Mouse (Mus musculus) cerebellum, adult 8-10 months (tissue): ENCODE measurements around the gene Lrp10.

Experiments used
- DNase-seq: peaks from one replicate; pipeline ENCODE4 v3.0.0; 2022

Lrp10 gene

DNA sequence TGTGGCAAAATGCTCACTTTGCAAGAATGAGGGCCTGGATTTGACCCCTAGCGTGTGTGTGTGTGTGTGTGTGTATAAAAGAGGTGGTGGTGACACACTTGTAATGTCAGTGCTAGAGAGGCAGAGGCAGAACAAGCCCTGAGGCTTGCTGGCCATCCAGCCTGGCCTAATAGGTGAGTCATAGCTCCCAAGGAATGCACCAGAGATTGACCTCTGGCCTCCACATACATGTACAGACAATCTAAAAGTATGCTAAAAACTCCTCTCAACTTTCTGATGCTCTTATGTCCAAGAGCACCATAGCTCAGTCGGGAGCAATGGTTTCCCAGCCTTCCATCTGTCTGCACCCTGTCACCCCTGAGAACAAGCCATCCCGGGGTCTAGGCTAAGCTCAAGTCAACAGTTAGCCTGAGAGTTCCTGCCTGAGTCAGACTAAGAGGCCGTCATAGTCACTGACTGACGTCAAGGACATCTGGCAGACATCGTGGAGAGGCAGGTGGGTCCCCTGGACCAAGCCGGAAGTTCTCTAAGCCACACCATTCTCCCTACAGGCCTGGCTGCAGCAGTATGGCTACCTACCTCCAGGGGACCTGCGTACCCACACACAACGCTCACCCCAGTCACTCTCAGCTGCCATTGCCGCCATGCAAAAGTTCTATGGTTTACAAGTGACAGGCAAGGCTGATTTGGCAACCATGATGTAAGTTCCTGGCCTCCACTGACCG, 28.6 kb upstream of the Lrp10 start:
- DNase-seq: no peak

DNA sequence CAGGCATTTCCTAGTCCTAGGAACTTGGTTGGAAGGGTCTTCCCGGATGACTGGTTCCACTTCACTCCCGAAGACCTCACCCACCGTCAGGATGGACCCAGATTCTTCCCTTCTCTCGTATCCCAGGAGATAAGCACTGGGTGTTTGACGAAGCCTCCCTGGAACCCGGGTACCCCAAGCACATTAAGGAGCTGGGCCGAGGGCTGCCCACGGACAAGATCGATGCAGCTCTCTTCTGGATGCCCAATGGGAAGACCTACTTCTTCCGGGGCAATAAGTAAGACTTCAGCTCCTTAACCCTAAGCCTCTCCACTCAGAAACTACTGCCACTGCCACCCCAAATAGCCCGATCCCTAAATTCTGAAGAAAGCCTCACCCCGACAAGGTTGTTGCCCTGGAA, 24.8 kb upstream of the Lrp10 start:
- DNase-seq: no peak

DNA sequence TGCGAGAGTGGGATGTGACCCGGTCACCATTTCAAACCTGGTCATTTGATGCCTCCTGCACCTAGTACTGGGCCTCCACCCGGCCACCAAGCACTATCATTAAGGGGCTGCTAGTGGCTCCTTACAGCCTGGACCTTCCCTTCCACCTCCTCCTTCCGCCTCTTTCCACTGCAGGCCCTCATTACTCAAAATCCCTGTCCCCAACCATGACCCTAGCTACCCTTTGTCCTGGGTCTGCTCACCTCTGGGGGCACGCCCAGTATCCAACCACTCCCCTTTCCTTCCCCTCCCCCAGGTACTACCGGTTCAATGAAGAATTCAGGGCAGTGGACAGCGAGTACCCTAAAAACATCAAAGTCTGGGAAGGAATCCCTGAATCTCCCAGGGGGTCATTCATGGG, 24.3 kb upstream of the Lrp10 start:
- DNase-seq: no peak

DNA sequence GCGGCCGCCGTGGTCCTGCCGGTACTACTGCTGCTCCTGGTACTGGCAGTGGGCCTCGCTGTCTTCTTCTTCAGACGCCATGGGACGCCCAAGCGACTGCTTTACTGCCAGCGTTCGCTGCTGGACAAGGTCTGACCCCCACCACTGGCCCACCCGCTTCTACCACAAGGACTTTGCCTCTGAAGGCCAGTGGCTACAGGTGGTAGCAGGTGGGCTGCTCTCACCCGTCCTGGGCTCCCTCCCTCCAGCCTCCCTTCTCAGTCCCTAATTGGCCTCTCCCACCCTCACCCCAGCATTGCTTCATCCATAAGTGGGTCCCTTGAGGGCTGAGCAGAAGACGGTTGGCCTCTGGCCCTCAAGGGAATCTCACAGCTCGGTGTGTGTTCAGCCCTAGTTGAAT, 23.4 kb upstream of the Lrp10 start:
- no peak for DNase-seq

DNA sequence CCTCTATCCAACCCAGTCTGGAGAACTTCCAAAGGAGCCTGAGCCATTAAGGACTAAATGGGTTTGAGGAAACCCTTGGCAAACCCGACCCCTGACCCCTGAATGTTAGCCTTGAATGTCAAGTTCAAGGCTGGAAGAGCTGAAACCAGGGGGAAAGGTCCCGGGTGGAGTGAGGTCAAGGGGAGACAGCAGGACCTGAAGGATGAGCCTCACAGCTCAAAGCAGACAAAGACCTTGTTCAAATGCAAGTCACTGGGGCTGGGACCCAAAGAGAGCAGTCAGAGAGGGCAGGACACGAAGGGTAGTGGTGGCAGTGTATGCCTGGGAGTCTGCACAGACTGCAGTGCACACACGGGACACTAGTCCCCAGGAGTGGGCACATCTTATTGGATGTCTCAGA, 22.6 kb upstream of the Lrp10 start:
- no peak for DNase-seq

DNA sequence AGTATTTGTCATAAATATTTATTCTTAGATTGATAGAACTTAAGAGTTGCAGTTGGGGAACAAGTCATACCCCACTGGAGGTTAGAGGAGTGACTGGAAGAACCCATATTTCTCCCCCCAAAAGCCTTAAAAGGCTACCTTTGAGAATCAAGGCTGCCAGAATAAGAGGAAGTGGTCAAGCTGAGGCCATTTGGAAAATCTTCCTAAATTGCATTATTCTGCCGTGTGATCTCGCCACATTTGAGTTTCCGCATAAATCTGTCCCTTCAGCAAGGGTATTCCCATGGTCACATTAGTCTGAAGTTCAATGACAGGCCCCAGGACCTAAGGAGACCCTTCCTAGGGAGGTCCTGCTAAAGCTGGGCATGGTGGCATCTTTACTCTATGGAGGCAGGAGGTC, 21.4 kb upstream of the Lrp10 start:
- DNase-seq: no peak

DNA sequence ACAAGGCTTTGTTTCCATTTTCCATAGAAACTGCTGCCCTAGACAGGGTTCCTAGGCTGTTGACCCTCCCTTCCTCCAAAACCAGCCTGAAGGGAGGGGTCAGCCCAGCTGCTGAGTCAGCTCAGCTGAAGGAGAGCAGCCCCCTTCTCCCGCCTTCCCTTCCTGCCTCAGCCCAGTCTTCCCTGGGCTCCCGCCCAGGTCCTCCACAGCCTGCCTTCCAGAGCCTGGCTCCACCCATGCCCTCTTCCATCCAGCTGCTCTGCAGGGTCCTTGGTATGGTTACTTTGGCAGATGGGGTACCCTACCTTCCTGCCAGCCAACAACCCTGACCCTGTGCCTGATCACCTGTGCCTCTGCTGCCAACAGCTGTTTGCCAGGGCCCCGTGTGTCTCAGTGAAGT, 20.7 kb upstream of the Lrp10 start:
- DNase-seq: no peak

DNA sequence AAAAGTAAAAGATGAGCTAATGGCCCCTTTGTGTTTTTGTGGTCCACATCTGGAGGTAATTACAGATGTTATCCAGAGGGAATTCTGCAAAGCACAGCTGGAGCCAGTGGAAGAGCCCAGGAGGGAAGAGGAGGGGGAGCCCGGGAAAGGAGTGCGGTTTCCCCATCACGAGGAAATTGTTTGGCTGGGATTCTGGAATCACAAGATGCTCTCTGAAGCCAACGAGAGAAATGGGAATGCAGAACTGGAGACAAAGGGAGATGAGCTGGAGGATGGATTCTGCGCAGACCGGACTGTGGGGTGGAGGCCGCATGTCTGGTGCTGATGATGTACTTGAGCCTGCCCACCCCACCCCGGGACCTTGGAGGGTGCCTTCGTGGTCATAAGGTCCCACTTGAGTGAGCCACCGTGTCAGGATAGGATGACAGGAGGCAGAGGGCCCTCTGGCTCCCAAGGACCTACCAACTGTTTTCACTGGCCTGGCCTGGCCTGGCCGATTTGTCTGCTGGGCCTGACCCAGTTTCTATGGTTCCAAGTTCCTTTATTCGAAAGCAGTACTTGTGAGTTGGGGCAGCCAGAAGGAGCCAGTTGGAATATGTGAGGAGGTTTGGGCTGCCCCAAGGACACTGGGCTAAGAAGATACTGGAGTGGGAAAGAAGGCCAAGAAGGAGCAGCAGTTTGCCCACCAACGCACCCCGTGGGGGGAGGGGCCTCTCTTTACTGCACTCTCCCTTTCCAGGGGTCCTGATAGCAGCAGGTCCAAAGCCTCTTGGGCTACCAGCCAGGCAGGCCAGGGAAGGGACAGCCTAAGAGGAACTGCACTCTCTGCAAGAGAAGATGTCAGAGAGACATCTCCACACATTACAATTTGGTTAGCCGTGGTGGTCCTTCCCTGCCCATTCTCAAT, 20.0 kb upstream of the Lrp10 start:
- DNase-seq: no peak

DNA sequence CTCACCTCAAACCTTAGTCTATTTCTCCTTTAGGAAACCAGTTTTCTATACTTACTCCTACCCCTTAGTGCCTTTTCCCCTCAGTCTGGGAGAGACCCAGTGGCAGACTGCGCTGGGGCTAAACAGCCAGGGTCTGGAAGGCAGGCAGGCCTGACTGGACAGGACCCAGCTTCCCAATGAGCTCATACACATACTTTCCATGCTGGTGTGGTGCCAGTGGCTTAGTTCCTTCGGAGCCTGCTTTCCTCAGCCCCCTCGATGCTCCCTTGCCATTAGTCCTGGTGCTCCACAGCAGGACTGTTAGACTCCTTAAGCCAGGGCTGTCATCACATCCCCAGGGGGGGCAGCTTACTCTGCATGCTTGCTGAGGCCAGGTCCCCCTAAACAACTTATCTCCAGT, 18.5 kb upstream of the Lrp10 start:
- DNase-seq: no peak

DNA sequence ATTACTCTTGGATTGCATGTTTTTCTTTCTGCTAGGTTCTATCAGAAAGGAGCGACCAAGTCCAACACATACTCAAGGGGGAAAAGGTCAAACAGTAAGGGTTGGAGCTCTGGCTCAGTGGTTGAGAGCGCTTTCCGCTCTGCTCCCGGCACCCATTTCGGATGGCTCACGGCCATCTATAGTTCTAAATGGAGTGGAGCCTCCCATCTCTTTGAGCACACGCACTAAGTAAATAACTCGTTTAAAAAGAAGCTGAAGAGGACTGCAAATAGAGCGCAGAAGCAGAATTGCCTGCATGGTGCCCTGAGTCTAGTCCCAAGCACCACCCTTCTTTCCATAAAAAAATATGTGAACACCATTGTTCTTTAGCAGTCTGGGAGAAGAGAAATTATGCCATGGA, 10.4 kb upstream of the Lrp10 start:
- DNase-seq: no peak

DNA sequence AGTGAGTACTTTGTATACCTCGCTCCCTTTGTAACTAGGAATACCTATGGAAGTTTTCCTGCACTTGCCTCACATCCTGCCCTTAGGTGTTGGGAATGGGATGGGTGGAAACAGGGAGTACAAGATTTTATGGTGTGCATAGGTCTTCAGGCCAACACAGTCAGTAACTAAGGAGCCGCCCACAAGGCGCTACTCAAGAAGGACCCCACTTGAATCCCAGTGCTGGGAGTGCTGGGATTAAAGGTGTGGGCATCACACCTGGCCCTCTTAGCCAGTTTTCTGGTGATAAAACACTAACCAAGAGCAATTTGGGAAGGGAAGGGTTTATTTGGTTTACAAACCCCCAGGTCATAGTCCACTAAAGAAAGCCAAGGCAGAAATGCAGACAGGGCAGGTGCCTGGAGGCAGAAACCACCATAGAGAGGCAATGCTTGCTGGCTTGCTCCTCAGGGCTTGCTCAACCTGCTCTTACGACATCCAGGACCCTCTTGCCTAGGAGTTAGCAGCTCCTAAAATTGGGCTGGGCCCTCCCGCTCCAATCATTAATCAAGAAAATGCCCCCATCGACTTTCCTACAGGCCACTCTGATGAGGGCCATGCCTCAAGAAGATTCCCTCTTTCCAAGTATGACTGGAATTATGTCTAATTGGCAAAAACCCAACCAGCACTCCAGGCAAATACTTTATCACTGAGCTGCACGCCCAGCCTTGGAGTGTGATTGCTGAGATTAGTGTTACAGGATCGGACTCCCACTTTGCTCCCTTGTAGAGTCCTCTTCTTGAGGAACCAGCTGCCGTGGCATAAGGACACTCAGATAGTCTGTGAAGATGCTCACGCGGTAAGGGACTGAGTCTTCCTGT, 9.0 kb upstream of the Lrp10 start:
- DNase-seq: no peak

DNA sequence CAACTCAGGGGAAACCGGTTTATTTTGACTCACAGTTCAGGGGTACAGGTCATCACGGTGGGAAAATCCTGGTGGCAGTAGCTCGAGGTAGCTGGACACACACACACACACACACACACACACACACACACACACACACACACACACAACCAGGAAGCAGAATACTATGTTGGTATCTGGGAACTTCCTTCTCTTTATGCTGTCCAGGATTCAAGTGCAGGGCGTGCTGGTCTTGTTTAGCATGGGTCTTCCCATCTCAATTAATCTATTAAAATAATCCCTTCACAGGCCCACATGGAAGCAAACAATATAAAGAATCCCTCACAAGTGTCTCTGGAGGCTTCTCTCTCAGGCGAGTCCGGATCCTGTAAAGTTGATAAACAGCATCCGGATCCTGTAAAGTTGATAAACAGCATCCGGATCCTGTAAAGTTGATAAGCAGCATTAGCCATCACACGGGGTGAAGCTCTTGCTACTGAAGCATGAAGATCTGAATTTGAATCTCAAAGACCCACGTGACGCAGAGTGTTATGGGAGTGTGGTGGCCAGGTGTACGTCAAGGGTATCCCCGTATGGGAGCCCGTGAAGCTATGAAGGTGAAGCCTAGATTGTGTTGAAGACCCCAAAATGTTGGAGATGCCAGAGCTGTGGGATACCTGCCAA, 5.9 kb upstream of the Lrp10 start:
- DNase-seq: no peak

DNA sequence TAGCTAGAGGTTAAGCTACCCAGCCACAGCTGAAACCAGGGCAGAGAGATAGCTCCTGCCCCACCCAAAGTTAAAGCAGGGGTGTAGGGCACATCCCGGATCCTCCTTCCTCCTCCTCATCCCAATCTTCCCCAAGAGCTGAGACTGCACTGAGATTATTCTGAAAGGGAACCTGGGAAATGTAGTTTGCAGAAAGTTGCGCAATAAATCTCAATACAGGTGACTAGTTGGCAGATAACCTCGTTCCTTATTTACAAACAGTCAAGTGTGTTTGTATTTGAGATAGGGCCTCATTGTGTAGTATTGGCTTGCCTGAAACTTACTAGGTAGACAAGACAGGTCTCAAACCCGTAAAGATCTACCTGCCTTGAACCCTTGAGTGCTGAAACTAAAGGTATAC, 1.8 kb upstream of the Lrp10 start:
- no peak for DNase-seq

DNA sequence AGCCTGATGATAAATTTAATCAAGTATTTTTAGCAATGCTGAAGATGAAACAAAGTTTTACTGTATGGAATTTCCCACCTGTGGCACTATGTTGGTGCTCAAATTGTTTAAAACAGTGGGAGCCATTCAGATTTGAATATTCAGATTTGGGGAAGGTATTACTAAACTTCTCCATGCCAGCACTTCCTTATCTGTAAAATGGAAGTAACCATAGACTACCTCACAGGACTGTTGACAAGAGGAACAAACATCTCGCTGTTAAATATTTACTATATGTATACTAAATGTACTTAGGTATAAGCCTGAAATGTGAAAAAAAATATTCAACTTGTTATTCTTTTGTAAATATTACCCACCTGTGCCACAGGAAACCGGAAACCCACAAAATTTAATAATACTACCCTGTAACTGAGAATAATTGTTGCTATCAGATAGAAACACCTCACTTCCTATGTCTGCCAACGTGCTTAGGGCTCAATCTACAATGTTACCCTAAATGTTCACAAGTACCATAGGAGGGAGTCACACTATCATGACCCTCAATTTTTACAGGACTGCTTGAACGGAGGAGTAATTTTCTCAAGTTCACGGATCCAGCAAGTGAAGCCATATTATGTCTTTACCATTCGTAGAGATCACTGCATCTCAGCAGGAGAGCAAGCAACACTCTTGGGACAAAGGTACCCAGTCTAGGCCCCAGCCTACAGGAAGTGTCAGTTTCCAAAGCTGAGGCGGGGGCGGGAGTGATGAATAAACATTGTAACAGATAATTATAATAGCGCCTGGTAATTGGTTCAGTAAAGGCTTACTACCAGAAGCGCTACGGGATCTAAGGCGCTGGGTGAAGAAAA, 604 bp upstream of the Lrp10 start:
- no peak for DNase-seq

DNA sequence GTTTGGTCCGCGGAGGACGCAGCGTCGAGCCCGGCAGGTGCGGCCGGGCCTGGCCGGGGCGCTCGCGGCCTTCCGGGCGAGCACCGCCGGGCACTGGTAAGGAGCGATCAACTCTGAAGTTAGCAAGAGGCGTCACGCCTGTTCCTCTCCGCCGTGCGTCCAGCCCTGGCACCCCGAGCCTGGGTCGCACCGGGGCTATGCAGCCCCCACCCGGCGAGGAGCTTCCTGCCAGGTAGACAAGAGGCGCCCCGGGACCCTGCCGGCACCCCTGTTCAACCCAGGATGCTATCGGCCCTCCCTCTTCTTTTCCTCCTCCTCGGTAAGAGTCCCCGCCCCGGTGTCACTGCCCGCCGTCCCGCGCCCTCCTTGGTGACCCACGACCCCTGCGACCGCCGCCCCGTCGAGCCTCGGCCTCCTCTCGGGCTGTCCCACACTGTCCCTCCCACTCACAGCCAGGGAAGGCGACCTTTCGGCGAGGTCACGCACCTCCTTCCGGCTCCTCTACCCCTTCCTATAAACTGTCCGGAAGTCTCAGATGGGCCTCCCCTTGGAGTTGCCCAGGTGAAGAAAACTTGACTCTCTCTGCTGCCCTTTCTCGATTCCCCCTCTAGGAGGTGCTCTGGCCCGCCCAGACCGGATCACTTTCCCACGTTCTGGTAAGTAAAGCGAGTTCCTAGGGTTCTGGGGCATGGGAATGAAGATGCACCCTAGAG, 512 bp downstream of the Lrp10 start:
- peak; percentile 66 for DNase-seq

DNA sequence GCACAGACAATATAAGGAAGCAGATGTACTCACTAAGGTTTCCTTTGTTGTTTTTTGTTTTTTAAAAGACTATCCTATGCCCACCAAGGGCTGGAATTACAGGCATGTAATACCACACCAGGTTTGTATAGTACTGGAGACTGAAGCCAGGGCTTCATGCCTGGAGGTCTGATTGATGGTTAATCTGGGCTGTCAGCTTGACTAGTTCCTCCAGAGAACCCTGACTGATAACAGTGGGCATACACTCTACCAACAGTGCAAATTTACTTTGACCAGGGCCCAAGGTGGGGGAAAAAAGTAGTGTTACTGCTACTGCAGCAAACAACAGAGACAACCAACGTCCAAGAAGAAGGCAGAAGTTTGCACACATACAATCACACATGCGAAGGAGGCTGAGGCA, 7.5 kb downstream of the Lrp10 start:
- DNase-seq: no peak

DNA sequence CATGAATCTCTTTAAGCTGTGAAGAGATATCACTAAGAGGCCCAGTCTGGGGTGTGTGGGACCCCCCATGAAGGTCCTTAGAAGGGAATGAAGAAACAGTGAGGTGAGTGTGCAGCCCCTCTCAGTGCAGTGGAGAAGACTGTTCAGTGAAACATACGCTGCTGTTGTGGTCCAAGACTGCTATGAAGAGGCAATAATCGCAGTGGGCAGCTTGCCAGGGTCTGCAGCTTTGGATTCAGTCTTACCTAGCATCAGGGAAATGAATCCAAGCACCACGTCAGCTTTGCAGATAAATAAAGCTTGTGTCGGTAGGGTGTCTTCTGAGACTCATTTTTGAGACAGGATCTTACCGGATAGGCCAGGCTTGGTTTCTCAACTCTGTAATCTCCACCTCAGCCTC, 8.7 kb downstream of the Lrp10 start:
- DNase-seq: no peak

DNA sequence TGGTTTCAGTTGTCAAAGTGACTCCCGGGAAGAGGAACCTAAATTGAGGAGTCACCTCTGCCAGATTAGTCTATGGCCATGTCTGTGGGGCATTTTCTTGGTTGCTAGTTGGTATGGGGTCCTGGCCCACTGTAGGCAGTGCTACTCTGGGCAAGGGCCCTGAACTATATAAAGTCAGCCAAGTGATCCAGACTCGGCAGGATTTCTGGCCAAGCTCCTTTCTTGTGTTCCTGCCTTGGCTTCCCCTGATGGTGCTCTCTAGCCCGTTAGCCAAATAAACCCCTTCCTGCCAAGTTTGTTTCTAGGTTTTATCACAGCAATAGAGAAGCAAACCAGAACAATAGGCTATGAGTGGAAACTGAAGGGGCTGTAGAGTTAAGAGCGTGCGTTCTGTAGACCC, 10.8 kb downstream of the Lrp10 start:
- DNase-seq: no peak

DNA sequence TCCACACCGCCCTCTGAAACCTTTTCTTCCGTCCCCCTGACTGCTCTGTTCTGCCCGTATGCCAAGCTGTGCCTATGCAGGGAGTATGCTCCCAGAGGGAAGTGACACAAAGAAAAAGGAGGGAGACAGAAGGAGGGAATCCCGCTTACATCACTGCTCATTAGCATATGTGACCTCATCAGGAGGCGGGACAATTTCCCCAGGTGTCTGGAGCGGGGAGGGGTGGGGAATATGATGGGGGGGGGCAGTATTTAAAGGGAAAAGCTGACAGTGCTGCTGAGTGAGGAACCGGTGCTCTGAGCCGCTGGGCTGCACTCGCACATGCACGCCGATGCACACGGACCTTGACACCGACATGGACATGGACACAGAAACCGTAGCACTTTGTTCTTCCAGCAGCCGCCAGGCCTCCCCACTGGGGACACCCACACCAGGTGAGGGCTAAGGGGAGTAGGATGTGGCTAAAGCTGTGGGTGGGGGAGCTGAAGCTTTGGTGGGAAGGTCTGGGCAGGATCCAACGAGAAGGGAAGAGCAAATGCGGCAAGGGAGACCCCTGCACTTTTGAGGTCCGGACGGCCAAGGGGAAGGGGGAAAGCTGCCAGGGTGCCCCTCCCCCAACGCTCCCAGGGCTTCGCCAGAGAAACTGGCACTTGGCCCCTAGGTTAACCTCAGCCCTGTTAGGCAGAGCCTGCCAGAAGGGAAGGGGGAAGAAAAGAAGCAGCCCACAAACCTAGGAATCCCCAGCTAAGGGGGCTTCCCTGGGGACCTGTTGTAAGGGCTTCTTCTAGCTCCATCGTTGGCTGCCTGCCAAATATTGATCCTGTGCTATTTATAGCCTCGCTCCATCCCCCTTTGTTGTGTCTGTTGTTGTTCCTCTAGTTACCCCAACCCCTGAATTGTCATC, 12.3 kb downstream of the Lrp10 start, which contains the start of gene Rem2:
Gene Rem2 (plus strand): TSS at position 160 of the 904 bp plus-strand sequence.
- peak; percentile 82 for DNase-seq
